Mouse (Mus musculus) spleen, adult 2 months (tissue): Measurements from ENCODE around the gene Zc3h12c.

Source experiments
- CTCF ChIP-seq: fragments of 200-500 bp; IDR thresholded peaks from 2 replicates; pipeline ENCODE4 v1.5.1; 2011; ENCODE audit warnings: mild to moderate bottlenecking, inconsistent platforms; ENCODE audit not compliant: insufficient read depth, insufficient read length, insufficient replicate concordance; ENCODE audit errors: extremely low read depth
- POLR2A ChIP-seq: fragments of 200-500 bp; IDR thresholded peaks from 2 replicates; pipeline ENCODE4 v1.6.1; 2011; ENCODE audit warnings: low read depth, low read length, inconsistent platforms

DNA sequence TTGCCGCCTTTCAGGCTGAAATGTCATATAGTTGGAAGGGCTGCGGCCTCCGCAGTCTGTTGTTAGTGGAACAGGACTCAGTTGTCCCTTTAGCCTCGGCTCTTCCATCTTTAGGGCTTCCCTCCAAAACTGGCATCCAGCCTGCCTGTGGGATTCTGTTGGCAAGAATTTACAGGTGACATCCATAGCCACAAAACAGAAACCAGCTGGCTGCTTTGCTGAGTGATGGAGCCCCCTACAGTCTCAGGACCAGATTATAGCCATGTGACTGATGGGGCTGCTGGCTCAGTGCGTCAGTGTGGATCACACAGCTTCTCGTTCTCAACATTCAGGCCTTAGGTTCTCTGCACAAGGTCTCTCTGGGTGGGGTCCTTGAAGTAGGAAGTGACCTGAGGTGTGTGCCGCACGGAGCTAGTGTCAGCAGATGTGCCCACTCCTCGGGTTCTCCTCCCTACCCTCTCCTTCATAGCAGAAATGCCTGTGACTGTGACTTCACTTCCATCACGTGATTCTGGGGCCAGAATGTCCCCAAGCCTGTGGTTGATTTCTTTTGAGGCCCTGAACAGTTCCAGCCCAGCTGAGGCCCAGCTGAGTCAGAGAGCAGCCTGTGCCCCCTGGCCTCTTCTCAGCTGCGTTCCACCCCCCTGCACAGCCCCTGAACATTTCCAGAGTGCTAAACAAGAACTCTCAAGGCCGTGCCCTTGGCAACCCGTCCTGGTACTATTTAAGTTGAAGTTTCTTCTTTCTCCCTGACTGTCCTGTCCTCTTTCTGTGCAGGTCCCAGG, 66.1 kb downstream of the Zc3h12c start:
- TF ChIP-seq POLR2A (no peak), CTCF (no peak)
